Mouse (Mus musculus) myocyte (in vitro differentiated cells): ENCODE results near the gene Mrps21. TPM values are rescaled to one million over a fixed set of nuclear protein-coding genes. Genes with fewer than 3 reads are reported as not detected.
"Not testable (repeated sequence)": the region's sequence is repeated elsewhere in the genome, so short reads cannot be mapped to it uniquely, and the experiment has no call there.

ENCODE experiments used
- H3K27me3 ChIP-seq: one replicate; pipeline ENCODE4 v1.6.1; 2011; ENCODE audit not compliant: control insufficient read depth, insufficient read depth, insufficient read length
- H3K36me3 ChIP-seq: one replicate; pipeline ENCODE4 v1.6.1; 2011; ENCODE audit not compliant: control insufficient read depth, insufficient read depth
- H3K4me2 ChIP-seq: one replicate; pipeline ENCODE4 v1.6.1; 2011; ENCODE audit warnings: low read depth, control low read depth
- H3K4me3 ChIP-seq: one replicate; pipeline ENCODE4 v1.5.1; 2011; ENCODE audit warnings: mild to moderate bottlenecking, control low read depth, moderate library complexity
- H3K79me2 ChIP-seq: one replicate; pipeline ENCODE4 v1.6.1; 2011; ENCODE audit not compliant: control insufficient read depth, insufficient read depth
- H3ac ChIP-seq: one replicate; pipeline ENCODE4 v1.6.1; 2011; ENCODE audit not compliant: control insufficient read depth, insufficient read length
- CEBPB ChIP-seq: IDR thresholded peaks from 2 replicates; pipeline ENCODE4 v1.6.1; 2011; ENCODE audit warnings: mild to moderate bottlenecking, moderate library complexity; ENCODE audit not compliant: poor library complexity, insufficient read depth, severe bottlenecking
- E2F4 ChIP-seq: IDR thresholded peaks from one replicate; pipeline ENCODE4 v1.6.1; 2011; ENCODE audit warnings: mild to moderate bottlenecking, control low read depth, moderate library complexity; ENCODE audit not compliant: insufficient read depth
- MAX ChIP-seq: IDR thresholded peaks from one replicate; pipeline ENCODE4 v1.6.1; 2011; ENCODE audit warnings: low read depth, mild to moderate bottlenecking, control low read depth
- MYOD1 ChIP-seq, 3 experiments: IDR thresholded peaks; one replicate each; pipeline ENCODE4 v1.6.1; 2011; ENCODE audit warnings: control low read depth in 2 of 3, low read depth in 2 of 3, mild to moderate bottlenecking in 2 of 3, moderate library complexity in 1 of 3; ENCODE audit not compliant: insufficient read length in 2 of 3, control insufficient read depth in 1 of 3
- MYOG ChIP-seq, 3 experiments: IDR thresholded peaks; one replicate each; pipeline ENCODE4 v1.6.1; 2011; ENCODE audit warnings: control low read depth in 2 of 3, low read depth in 2 of 3, mild to moderate bottlenecking in 2 of 3; ENCODE audit not compliant: insufficient read length in 2 of 3, control insufficient read depth in 1 of 3, insufficient read depth in 1 of 3
- POLR2A ChIP-seq: IDR thresholded peaks from one replicate; pipeline ENCODE4 v1.6.1; 2011; ENCODE audit warnings: low read depth, mild to moderate bottlenecking, control low read depth, moderate library complexity; ENCODE audit not compliant: insufficient read length
- POLR2AphosphoS2 ChIP-seq: IDR thresholded peaks from one replicate; pipeline ENCODE4 v1.6.1; 2011; ENCODE audit warnings: low read depth, control low read depth; ENCODE audit not compliant: insufficient read length
- REST ChIP-seq: IDR thresholded peaks from one replicate; pipeline ENCODE4 v1.6.1; 2011; ENCODE audit warnings: mild to moderate bottlenecking, control low read depth, moderate library complexity; ENCODE audit not compliant: insufficient read depth, insufficient read length
- SRF ChIP-seq: IDR thresholded peaks from one replicate; pipeline ENCODE4 v1.6.1; 2011; ENCODE audit warnings: low read depth; ENCODE audit not compliant: control insufficient read depth, insufficient read length
- TCF12 ChIP-seq: IDR thresholded peaks from one replicate; pipeline ENCODE4 v1.6.1; 2011; ENCODE audit warnings: mild to moderate bottlenecking, control low read depth; ENCODE audit not compliant: poor library complexity, insufficient read depth, severe bottlenecking
- TCF3 ChIP-seq: IDR thresholded peaks from one replicate; pipeline ENCODE4 v1.6.1; 2011; ENCODE audit warnings: low read depth, control low read depth; ENCODE audit not compliant: insufficient read length
- USF1 ChIP-seq: IDR thresholded peaks from one replicate; pipeline ENCODE4 v1.6.1; 2011; ENCODE audit warnings: low read depth, mild to moderate bottlenecking, control low read depth, moderate library complexity
- polyA plus RNA-seq: library from polyadenylated mRNA; unstranded; fragments of >200 nt; fragmentation: generic; extraction: Trizol; gene quantifications from one replicate; pipeline ENCODE4 v1.2.1, GENCODE M21; 2012; ENCODE audit warnings: missing spikeins

The Mrps21 gene
- 400 TPM for polyA plus RNA-seq

DNA sequence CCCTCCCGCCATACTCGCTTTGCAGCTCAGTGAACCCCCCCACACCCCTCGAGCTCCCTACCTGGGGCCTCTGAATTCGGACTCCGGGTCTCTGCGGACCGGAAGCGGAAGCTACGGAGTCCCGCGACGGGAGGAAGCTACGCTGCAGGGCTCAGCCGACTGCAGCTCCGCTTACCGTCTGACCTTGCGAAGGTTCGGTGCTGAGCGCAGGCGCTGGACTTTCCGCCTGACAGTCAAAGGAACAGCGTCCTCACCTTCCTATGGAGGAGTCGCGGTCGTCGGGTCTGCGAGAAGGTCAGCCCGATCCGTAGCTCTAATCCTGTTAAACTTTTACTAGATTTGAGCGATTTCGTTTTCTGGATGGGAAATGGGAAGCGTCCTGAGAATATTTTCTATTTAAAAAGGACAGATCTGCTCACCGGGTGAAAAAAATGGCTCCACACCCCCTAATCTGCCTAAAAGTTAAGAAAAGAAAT lies at the start of gene Mrps21:
Gene Mrps21 (minus strand): TSS at position 128 of the 476 bp plus-strand sequence.
- H3K79me2 ChIP-seq, result peaks cover 22% of the 10 kb centered on the region
- H3K27me3 ChIP-seq, result no peaks in the 10 kb centered on the region
- peak within 1 kb of the TSS; percentile 93 for H3K4me3 ChIP-seq
- H3K4me2 ChIP-seq, result peak within 1 kb of the TSS; percentile 85
- H3ac ChIP-seq, result peak within 1 kb of the TSS; percentile 43
- no peaks in the 10 kb centered on the region for H3K36me3 ChIP-seq
- no peak for TF ChIP-seq MAX
- no peak for TF ChIP-seq TCF3
- no peak for TF ChIP-seq MYOG (IDR thresholded peaks at IDR 0.05; ENCODE audit: control insufficient read depth in 1 of 3, insufficient read depth in 1 of 3, insufficient read length in 2 of 3, low read depth in 2 of 3)
- peak; percentile 20 for TF ChIP-seq REST
- no peak for TF ChIP-seq SRF
- peak; percentile 95 for TF ChIP-seq POLR2AphosphoS2
- TF ChIP-seq POLR2A, result peak; percentile 96

DNA sequence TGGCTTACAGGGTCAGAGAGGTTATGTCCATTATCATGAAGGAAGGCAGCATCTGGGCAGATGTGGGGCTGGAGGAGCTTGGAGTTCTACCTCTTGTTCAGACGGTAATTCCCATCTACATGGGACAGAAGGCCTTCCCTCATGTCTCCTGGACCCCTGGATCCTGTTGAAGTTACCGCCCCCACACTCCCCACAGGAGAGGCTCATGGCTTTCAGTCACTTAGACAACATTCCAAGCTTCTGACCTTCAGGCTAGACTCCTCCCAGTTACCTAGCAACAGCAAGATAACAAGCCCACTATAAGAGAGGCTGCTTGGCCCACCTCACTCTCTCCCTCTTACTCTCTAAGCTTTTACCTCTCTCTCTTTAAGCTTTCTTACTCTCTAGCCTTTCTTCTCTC lies 49.2 kb upstream of the Mrps21 start:
- H3K4me2 ChIP-seq, H3K4me3 ChIP-seq, H3ac ChIP-seq, H3K36me3 ChIP-seq, H3K79me2 ChIP-seq, H3K27me3 ChIP-seq: not testable (repeated sequence)

DNA sequence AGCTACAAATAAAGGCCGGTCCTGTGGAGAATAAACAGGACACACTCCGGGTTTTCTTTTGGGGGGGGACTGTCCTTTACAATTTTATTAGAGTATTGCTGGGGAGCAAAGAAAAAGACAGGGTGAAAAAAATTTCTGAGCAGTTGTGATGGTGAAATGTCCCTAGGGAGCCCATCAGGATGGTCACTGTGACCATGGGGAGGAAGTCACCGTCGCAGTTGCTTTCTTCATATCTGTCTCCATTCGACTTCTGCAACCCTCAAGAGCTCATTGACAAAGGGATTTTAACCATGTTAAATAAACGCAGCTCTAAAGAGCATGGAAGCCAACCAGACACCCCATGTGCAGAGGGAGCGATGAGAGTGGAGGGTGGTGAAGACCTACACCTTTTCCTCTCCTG lies 45.4 kb upstream of the Mrps21 start:
- Histone ChIP-seq H3K27me3 (no peaks in the 10 kb centered on the region), H3K4me3 (no peak overlapping the region), H3K4me2 (no peak overlapping the region), H3ac (no peak overlapping the region), H3K79me2 (no peaks in the 10 kb centered on the region), H3K36me3 (no peaks in the 10 kb centered on the region)
- TF ChIP-seq POLR2A, result no peak

DNA sequence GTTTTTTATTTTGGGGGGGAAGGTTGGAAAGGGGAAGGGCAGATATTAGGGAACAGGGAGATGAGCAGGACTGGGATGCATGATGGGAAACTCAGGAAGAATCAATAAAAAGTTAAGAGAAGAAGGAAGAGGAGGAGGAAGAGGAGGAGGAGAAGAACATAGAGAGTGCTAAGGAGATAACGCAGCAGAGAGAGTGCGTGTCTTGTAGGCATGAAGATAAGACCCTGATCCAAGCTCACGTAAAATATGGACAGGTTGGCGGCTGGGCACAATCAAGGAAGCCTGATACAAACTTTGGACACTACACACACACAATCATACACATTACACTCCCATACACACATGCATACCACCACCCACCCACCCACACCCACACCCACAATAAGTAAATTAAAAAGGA lies 43.4 kb upstream of the Mrps21 start:
- Histone ChIP-seq H3K79me2 (no peaks in the 10 kb centered on the region), H3ac (no peak overlapping the region), H3K36me3 (no peaks in the 10 kb centered on the region), H3K4me3 (no peak overlapping the region), H3K27me3 (peaks cover under 1% of the 10 kb centered on the region), H3K4me2 (no peak overlapping the region)
- TF ChIP-seq USF1, result no peak

DNA sequence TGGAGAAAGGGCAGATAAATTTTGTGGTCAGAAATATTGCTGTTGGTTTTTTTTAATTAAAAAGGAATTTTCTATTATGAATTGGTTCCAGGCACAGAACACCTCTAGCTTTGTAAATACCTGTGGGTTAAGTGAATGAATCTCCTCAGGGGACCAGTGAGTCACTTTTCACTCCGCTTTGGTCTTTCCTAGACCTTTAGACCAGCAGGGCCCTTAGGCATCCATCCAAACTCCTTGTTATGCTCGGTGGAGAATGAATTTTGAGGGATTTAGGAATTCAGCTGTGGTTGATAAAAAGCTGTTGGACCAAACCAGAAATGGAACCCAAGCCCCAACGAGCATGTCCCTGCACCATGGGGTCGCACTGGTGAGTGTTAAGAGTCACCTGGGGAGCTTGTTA lies 36.3 kb upstream of the Mrps21 start:
- Histone ChIP-seq H3K4me2 (no peak overlapping the region), H3K27me3 (peaks cover 19% of the 10 kb centered on the region), H3K36me3 (no peaks in the 10 kb centered on the region), H3K79me2 (no peaks in the 10 kb centered on the region), H3ac (no peak overlapping the region), H3K4me3 (no peak overlapping the region)
- TF ChIP-seq MYOD1 (IDR thresholded peaks at IDR 0.05; ENCODE audit: control insufficient read depth in 1 of 3, insufficient read length in 2 of 3, low read depth in 2 of 3) (no peak), E2F4 (no peak), USF1 (no peak), CEBPB (no peak), MAX (no peak), TCF12 (no peak), REST (no peak), POLR2A (no peak), MYOG (IDR thresholded peaks at IDR 0.05; ENCODE audit: control insufficient read depth in 1 of 3, insufficient read depth in 1 of 3, insufficient read length in 2 of 3, low read depth in 2 of 3) (no peak), TCF3 (no peak), SRF (no peak)

DNA sequence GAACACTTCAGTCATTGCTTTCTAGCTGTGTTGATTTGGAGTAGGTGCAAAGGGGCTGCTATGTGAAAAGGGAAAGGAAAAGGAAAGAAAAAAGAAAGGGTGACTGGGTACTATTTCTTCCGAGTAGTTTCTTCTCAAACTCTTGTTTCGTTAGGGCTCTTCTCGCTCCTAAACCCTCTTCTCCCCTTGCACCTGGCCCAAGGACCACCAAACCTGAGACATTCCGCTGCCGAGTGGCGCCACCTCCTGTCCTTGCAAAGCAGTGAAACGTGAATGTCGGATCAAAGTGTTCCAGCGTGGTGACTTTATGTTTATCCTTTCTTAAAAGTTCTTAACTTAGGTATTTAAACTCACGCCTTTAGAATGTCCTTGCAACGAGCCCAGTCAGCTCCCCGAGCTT lies 35.5 kb upstream of the Mrps21 start:
- no peaks in the 10 kb centered on the region for H3K36me3 ChIP-seq
- TF ChIP-seq POLR2AphosphoS2 (no peak), SRF (no peak)
- H3K4me3 ChIP-seq, result no peak overlapping the region
- H3ac ChIP-seq, result no peak overlapping the region
- H3K4me2 ChIP-seq, result peak overlapping the region; percentile 91
- H3K79me2 ChIP-seq, result no peaks in the 10 kb centered on the region
- H3K27me3 ChIP-seq, result peaks cover 19% of the 10 kb centered on the region
